Mouse (Mus musculus) mature B cell (primary cell): Measurements from ENCODE around the gene Ptbp1.
"Not testable (repeated sequence)": the region's sequence is repeated elsewhere in the genome, so short reads cannot be mapped to it uniquely, and the experiment has no call there.

Source experiments
- in situ Hi-C: fragments of 300-500 bp; cut with MboI; formaldehyde crosslinking; loops from 2 replicates; pipeline ENCODE4 v1.14.3; 2019

Ptbp1 gene

DNA sequence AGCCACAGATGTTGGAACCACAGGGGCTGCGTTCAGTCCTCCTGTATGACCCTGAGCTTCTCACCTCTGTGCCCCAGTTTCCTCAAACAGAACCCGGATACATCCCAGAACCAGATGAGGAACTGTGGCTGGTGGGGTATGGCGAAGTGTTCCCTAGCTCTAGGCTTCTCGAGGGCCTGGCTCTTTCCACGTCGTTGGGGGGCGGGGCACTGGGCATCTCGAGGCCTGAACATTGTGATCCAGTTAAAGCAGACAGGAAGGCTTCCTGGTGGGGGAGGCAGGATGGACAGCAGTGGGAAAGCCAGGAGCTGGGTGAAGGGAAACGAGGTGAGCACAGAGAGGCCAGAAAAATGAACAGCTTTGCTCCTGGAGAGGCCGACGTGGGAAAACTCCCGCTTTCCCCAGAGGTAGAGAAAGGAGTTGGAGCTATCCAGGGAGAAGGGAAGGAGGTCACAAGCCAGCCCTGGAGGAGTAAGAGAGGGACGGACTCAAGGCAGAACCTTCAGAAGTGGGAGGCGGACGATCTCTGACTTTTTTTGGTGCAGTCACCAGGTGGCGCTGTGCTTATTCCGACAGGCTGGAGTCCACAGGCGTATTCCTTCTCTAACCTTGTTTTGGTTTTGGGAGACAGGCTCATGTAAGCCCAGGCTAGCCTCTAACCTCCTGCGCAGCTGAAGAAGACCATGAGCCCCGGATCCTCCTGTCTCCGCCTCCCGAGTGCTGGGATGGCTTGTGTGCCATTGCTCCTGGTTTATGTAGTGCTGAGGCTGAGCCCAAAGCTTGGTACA, 29.3 kb downstream of the Ptbp1 start:
- in situ Hi-C loops = loop anchor here (10.0 kb wide), 1 partner anchor 71 kb away; no protein-coding TSS in a partner anchor

DNA sequence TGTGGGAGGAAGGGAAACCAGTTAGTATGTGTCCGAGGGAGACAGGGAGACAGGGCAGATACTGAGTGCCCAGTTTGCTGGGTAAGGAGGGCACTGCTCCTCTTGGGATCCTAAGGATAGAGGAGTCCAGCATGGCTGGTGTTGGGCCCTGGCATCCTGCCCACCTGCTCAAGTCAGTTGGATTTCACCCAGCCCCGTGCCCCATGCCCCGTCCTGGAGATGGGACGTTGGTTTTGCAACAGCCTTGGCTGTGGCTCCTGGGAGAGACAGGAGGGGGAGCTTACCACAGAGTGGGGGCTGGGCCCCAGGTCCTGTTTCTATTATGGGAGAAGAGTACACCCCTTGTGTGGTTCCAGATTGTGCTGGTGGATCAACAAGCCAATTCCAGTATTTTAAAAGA, 30.2 kb downstream of the Ptbp1 start:
- in situ Hi-C loops = loop anchor here (10.0 kb wide), 1 partner anchor 70 kb away; no protein-coding TSS in a partner anchor

DNA sequence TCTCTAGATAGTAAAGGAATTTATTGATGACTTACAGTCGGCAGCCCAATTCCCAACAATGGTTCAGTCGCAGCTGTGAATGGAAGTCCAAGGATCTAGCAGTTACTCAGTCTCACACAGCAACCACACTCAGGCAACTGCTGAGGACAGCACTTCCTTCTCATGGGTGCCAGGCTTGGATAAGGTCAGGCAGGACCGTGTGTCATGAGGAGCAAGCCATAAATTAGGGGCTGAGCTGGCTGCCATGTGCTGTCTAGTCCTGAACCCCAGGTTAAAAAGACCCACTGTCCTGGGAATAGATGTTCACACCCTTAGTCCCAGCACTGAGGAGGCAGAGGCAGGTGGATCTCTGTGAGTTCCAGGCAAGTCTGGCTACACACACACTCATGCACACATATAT, 30.7 kb downstream of the Ptbp1 start:
- in situ Hi-C loops = loop anchor here (10.0 kb wide), 1 partner anchor 70 kb away; no protein-coding TSS in a partner anchor

DNA sequence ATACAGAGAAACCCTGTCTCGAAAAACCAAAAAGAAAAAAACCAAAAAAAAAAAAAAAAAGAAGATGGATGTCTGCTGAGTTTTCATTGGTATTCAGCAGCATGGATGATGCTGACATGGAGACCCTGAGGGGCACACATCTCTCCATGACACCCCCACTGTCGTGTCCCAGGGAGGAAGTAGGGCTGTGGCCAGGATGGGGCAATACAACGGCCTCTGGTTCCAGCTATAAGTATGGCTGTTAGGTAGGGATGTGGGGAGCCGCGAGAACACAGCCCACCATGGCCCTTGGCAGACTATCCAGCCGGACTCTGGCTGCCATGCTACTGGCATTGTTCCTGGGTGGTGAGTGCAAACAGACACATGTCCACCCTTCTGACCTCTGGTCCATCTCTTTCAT, 31.8 kb downstream of the Ptbp1 start, which contains the start of gene Elane:
TSS of gene Elane (plus strand) at position 194 of the 400 bp plus-strand sequence.
- in situ Hi-C loops = loop anchor here (10.0 kb wide), 1 partner anchor 69 kb away; no protein-coding TSS in a partner anchor

DNA sequence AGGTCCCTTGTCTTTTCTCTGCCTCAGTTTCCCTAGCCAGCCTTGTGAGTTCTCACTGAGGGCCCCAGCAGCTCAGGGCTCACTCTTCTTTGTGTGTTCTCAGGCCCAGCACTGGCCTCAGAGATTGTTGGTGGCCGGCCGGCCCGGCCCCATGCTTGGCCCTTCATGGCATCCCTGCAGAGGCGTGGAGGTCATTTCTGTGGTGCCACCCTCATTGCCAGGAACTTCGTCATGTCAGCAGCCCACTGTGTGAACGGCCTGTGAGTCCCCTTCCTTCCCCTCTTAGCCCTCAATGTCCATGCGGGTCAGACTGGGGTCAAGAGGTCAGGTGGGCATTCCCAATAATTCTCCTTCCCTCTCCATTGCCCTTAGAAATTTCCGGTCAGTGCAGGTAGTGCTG, 32.4 kb downstream of the Ptbp1 start:
- in situ Hi-C loops = loop anchor here (10.0 kb wide), 1 partner anchor 68 kb away; no protein-coding TSS in a partner anchor

DNA sequence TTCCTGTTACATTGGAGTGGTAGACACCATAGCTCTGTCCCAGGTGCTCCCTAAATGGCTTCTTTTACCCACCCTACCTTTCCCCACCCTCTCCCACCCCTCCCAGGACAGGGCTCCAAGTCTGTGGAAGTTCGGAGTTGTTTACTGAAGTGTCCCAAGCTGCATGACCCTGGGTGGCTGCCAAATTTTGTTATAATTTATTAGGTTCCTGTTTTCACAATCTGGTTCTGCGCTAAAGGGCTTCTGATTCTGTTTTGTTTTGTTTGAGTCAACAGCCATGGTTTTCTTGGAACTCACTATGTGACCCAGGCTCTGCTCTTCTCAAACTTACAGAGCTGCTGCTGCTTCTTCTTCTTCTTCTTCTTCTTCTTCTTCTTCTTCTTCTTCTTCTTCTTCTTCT, 35.2 kb downstream of the Ptbp1 start:
- in situ Hi-C loops = loop anchor here (10.0 kb wide), 1 partner anchor 65 kb away; no protein-coding TSS in a partner anchor

DNA sequence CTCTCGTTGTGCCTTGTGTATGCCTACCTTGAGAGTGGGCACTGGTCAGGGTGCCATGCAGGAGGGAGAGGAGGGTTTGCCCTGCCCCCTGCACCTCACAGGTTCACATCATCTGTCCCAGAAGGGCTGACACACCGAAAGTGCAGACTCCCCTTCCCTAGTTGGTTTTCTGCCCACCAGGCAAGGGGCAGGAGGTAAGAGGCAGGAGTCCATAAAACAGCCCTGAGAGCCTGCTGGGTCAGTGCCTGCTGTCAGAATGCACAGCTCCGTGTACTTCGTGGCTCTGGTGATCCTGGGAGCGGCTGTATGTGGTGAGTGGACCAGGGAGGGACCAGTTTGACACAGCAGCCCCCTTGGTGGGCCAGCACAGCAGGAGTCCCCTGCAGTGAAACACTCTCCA, 36.4 kb downstream of the Ptbp1 start, which contains the start of gene Cfd:
TSS of gene Cfd (plus strand) at position 184 of the 400 bp plus-strand sequence.
- in situ Hi-C loops = no loop called here

DNA sequence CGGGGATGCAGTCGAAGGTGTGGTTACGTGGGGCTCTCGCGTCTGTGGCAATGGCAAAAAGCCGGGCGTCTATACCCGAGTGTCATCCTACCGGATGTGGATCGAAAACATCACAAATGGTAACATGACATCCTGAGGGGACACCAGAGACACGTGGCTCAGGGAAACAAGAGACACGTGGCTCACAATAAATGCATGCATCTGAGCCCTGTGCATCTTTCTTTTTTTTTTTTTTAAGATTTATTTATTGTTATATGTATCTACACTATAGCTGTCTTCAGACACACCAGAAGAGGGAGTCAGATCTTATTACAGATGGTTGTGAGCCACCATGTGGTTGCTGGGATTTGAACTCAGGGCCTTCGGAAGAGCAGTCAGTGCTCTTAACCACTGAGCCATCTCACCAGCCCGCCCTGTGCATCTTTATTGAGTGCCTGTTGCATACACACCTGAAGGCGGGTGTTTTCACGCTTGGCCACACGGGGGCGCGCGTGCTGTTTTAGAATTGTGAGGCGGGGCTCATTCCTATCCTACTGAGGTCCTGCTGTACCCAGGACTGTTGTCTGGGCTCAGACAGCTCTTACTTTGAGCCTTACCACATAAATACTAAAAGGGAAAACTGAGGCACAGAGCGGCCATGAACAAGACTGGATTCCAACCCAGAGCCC, 38.4 kb downstream of the Ptbp1 start:
- in situ Hi-C loops = not testable (repeated sequence)

DNA sequence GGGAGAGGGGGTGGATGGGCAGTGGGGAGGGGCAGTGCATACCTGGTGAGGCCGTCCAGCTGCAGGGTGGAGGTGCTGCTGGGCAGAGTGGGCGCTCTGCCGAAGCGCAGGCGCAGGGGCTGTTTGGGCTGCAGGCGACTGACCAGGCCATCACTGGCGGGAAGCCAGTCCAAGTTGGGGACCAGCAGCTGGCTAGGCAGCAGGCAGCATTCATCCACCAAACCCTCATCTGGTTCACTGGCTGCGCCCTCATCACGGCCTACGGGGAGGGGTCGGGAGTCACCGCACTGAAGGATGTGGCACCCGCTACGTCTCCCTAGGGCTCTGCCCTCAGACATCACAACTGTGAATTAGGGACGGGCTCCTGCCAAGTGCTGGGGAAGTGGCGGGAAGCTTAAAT, 42.1 kb downstream of the Ptbp1 start:
- in situ Hi-C loops = no loop called here

DNA sequence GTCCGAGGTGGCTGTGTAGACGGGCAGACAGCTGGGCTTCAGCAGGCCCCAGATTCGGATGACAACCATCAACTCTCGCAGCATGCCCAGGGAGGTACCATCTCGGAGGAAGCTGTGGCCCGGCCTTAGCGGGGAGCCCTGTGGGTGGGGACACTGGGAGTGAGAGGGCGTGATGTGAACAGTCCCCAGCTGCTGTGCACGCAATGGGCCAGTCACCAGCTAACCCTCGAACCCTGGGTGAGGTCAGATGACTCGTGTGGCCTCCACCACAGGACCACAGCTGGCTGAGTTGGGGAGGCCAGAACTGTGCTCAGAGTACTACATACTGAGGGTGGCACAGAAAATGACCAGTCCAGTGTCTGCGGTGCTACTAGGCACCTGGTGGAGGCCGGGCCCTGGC, 42.6 kb downstream of the Ptbp1 start:
- in situ Hi-C loops = no loop called here

DNA sequence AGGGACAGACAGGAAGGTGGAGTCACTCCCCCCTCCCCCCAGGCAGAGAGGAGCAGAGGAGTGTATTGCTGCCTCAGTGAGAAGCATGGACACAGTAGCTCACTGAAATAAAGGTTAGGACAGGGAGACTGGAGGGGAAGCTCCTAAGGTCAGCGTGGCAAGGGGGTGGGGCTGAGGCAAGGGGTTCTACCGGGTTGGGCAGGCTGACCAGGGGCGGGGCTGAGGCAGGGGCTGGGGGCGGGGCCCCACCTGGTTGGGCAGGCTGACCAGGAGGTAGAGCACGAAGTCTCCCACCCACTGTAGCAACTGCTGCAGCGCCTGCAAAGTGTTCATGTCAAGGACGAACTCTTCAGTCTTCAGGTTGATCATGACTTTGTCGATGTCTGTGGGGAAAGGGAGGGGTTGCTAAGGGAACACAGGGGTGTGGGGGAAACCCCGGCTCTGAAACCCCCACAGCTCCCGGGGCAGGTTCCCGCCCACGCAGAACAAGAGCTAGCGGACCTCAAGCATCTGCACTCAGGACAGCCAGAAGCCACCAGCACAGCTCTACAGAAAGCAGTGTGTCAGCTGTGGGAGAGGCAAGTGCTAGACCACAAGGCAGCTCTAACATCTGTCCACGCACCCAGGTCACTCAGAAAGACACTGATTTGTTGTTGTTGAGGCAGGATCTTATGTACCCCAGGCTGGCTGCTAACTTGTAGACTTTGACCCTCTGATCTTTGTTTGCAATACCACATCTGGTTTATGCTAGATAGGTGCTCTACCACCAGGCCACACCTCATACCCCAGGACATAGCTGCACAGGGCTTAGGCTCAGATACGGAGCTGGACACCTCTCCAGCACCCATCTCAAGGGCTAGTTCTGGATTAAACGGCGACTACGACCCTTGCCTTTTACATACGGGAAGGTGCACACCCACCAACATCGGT, 43.4 kb downstream of the Ptbp1 start:
- in situ Hi-C loops = no loop called here

DNA sequence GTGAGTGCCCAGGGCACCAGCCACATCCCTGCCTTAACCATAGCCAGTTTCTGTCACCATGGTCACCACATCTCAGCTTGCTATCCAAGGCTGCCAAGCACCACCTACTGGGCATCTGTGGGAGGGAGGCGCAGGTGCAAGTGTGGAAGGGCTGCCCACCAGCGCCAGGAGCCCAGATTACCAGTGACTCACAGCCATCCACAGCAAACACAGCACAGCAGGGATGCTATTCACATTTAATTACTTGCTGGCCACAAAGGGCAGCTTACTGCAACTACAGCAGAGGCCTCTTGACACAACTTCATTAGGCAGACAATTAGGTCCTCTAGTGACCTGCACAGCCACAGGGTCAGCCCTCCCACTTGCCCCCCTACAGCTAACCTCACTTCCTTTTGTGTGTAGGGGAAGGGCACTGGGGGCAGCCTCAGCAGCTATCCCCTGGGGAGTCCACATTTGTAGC, 46.8 kb downstream of the Ptbp1 start:
- in situ Hi-C loops = no loop called here

DNA sequence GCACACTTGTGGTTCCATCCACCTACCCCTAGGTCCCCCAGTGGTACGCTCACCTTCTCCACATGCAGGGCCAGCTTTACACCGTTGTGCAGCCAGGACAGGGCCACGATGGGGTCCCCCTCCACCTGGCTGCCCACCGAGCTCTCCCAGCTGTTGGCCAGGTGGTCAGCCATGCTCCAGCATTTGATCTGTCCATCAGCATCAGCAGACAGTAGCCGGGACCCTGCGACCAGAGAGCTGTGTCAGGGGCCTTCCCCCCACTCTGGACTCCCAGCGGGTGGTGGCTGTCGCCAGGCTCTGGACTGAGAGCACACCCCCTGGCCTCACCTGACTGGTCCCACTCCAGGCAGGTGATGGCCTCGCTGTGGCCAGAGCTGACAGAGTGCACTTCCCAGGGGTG, 52.5 kb downstream of the Ptbp1 start:
- in situ Hi-C loops = no loop called here

DNA sequence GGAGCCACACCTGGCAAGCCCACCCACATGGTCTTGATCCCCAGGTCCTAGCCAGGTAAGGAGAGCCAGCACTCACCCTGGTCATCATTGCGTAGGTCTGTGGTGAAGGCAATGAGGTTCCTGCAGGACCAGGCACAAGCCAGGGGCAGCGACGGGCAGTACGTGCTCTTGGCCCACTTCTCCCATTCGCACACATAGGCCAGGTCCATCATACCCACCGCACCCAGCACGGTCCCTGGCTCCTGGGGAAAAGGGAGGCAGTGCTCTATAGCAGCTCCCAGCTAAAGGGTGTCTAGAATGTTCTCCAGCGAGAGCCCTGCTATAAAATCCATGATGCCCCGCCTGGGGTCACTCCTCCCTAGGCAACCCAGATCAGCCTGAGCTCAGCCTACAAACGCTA, 53.2 kb downstream of the Ptbp1 start:
- in situ Hi-C loops = no loop called here

DNA sequence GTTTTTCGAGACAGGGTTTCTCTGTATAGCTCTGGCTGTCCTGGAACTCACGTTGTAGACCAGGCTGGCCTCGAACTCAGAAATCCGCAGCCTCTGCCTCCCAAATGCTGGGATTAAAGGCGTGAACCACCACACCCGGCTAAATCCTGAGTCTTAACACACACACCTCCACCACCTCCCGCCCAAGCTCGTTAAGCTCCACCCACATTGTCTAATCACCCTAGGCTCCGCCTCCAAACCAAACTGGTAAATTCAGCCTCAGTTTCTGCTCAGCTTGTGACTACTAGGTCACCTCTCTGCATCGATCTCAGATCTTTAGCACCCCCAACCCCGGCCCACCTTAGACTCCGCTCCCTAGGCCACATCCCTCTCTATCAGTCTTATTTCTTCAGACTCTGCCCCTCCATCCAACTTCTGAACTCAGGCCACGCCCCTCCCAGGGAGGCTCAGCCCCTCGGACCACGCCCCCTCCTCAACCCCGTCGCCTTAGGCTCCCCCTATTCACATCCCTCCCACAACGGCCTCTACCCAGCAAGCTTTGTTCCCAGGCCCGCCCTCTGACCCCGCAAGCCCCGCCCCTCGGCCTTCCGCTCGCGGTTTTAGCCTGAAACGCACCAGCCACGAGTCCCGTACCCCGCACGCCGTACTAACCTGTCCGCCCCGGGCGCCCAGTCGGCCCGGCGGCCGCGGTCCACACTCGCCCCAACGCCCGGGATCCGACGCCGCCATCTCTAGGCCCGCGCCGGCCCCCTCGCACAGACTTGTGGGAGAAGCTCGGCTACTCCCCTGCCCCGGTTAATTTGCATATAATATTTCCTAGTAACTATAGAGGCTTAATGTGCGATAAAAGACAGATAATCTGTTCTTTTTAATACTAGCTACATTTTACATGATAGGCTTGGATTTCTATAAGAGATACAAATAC, 54.2 kb downstream of the Ptbp1 start, which contains the start of gene Med16:
TSS of gene Med16 (minus strand) at position 757 of the 925 bp plus-strand sequence.
- in situ Hi-C loops = no loop called here

DNA sequence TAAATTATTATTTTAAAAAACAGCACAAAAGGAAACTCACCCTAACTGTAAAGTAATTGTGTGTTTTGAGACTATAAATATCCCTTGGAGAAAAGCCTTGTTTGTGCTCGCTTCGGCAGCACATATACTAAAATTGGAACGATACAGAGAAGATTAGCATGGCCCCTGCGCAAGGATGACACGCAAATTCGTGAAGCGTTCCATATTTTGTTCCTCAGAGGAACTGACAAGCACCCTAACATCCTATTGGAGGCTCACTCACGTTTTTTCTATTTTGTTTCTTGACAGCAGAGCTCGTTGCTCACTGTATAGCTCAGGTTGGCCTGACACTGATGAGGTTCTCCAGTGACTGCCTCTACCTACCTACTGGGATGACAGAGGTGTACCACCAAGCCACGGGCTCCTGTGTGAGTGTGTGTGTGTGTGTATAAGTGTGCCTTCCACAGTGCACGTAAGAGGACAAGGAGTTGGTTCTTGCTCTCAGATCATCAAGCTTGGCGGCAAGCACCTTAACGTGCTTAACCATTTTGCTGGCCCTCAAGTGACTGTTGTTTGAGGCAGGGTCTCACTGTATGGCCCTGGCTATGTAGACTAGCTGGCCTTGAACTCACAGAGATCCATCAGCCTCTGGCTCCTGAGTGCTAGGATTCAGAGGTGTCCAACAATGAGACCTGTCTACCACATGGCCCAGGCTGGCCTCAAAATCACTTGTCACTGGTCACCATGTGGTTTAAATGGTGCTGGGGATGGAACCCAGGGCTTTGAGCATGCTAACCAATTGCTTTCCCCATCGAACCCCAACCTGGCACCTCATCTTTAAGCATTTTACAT, 55.1 kb downstream of the Ptbp1 start:
- in situ Hi-C loops = no loop called here

DNA sequence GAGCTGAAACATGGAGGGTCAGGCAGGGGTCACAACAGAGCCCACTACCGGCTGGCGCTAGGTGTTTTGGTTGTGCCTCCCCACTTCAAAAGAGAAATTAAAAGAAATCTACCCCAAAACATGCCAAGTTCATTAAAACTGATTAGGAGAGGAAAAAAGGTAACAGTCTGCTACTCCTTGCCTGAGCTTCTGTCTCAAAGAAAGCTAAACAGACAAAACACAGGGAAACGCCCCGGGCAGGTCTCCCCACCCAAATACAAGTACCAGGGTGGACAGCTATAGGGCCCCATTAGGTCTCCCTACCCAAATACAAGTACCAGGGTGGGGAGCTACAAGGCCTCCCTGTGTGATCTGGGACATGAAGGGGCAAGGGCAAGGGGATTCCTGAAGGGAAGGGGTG, 56.3 kb downstream of the Ptbp1 start, which contains the start of gene Gm26602:
TSS of gene Gm26602 (plus strand) at position 301 of the 400 bp plus-strand sequence.
- in situ Hi-C loops = no loop called here

DNA sequence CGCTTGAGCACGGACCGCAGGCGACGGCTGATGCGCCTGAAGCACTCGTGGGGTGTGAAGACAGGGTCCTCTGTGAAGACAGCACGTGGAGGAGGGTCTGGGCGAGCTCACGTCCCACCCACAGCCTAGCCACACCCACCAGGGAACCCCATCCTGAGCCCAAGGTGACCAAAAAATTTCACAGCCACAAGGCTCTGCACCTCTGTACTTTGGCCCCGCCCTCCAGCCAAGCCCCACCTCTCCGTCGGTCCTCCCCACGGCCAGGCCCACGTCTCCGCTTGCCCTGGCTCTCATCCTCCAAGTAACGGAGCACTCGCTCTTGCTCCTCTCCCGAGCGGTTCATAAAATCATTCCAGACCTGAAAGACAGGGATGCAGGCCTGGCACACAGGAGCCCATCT, 58.2 kb downstream of the Ptbp1 start:
- in situ Hi-C loops = no loop called here
